Mouse (Mus musculus) heart, postnatal 0 days (tissue): ENCODE measurements at regions not wholly inside any gene's neighbourhood (a gene's known extent, or its start where the extent isn't known, plus 50 kb on each side); places are given as distances from the start of the nearest gene placed in this dataset.

Experiments
- CTCF ChIP-seq: IDR thresholded peaks from 2 replicates; pipeline ENCODE4 v1.5.1; 2016; ENCODE audit warnings: antibody characterized with exemption, control low read depth, low read depth
- EP300 ChIP-seq: IDR thresholded peaks from 2 replicates; pipeline ENCODE4 v1.6.1; 2016; ENCODE audit warnings: antibody characterized with exemption, low read depth

DNA sequence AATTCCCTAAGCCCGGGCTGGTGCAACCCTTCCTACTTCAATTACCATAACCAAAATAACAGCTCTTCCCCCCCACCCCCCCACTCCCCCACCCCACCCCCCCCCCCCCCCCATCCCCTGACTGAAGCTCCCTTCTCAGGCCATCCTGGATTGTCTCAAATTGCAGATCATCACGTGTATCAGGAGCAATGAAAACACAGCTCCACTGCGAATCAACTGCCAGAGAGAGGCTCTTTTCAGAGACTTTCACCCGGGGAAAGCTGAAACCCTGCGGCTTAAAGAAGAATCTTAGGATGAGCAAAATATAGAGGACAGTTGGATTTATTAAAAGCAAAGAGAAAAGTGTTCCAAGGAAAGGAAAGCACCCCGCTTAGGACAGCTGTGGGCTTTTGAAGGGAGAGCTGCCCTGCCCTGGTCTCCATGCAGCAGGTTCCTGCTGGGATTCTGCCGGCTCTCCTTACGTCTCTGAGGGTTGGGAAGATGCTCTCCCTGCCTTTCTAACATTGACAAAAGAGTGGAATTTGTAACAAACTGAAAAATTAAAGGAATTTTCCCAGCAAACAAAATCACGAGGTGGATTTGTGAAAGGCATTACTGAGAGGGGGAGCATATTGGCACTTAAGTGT, 88.6 kb upstream of the Qrfpr start:
- TF ChIP-seq CTCF, result no peak
- TF ChIP-seq EP300, result no peak
